Mouse (Mus musculus) intestine, embryonic 14.5 days (tissue): ENCODE results near the gene Ctnnbip1. TPM values are rescaled to one million over a fixed set of nuclear protein-coding genes. Genes with fewer than 3 reads are reported as not detected.

Experiments used
- ATAC-seq: fragments of 200-750 bp; cut with Nextera tagmentation; replicated peaks from 2 replicates; pipeline ENCODE4 v1.8.0; 2017; ENCODE audit warnings: low read depth, moderate number of reproducible peaks, moderate TSS enrichment, moderate library complexity; ENCODE audit not compliant: low FRiP score, low TSS enrichment
- DNase-seq: peaks from one replicate; pipeline ENCODE4 v3.0.0-alpha.2; 2018; ENCODE audit warnings: low spot score
- H3K27ac ChIP-seq: fragments of 300-500 bp; sonication (generic); 2 replicates; pipeline ENCODE4 v1.5.1; 2014; ENCODE audit warnings: low read depth, mild to moderate bottlenecking, control low read depth
- H3K27me3 ChIP-seq: fragments of 300-500 bp; sonication (generic); replicated peaks from 2 replicates; pipeline ENCODE4 v1.6.1; 2014; ENCODE audit warnings: low read length, control low read depth; ENCODE audit not compliant: control insufficient read depth, insufficient read depth
- H3K36me3 ChIP-seq: fragments of 300-500 bp; sonication (generic); 2 replicates; pipeline ENCODE4 v1.6.1; 2014; ENCODE audit warnings: low read length, control low read depth; ENCODE audit not compliant: control insufficient read depth, insufficient read depth
- H3K4me1 ChIP-seq: fragments of 300-500 bp; sonication (generic); replicated peaks from 2 replicates; pipeline ENCODE4 v1.6.1; 2014; ENCODE audit warnings: low read length, control low read depth, mixed read lengths; ENCODE audit not compliant: control insufficient read depth, insufficient read depth
- H3K4me2 ChIP-seq: fragments of 300-500 bp; sonication (generic); 2 replicates; pipeline ENCODE4 v1.6.1; 2014; ENCODE audit warnings: low read length
- H3K4me3 ChIP-seq: fragments of 300-500 bp; sonication (generic); 2 replicates; pipeline ENCODE4 v1.5.1; 2014; ENCODE audit warnings: low read depth, low read length, control low read depth, mixed read lengths
- H3K9ac ChIP-seq: fragments of 300-500 bp; sonication (generic); 2 replicates; pipeline ENCODE4 v1.6.1; 2014; ENCODE audit warnings: mild to moderate bottlenecking, low read length
- H3K9me3 ChIP-seq: fragments of 300-500 bp; sonication (generic); 2 replicates; pipeline ENCODE4 v1.6.1; 2016; ENCODE audit warnings: low read length, control low read depth; ENCODE audit not compliant: control insufficient read depth
- WGBS: fragments of 180-500 bp; shearing (Covaris S2); extraction: QIAGEN DNeasy Blood & Tissue Kit; methylation state at CpG from one replicate; pipeline ENCODE4 v1.1.7; 2014; 5-methylcytosine and 5-hydroxymethylcytosine counted together
- polyA plus RNA-seq: library from polyadenylated mRNA; unstranded; fragments of >200 nt; fragmentation: Nextera tagmentation; extraction: Ambion mirVana; gene quantifications from 2 replicates; pipeline ENCODE4 v1.2.1, GENCODE M21; 2014

The Ctnnbip1 gene
- polyA plus RNA-seq, 1 experiment from 2014 or later: 54.3 TPM

- 80% methylated on average over 8 of the region's 8 CpGs for WGBS
- no peaks in the 10 kb centered on the region for H3K27me3 ChIP-seq
- no peak overlapping the region for H3K27ac ChIP-seq
Observed at GRCm38 (mm10) chr4:149544892-149545291, 26.9 kb downstream of the Ctnnbip1 start.

GRCm38 (mm10) chr4:149546797-149547444 is 28.9 kb downstream of the Ctnnbip1 start:
- Histone ChIP-seq H3K27ac (no peak overlapping the region), H3K4me3 (no peak overlapping the region)
- DNase-seq: no peak

More at GRCm38 (mm10) chr4:149544892-149545291, 26.9 kb downstream of the Ctnnbip1 start:
- Histone ChIP-seq H3K9me3 (no peaks in the 10 kb centered on the region), H3K36me3 (peaks cover 19% of the 10 kb centered on the region), H3K4me3 (no peak overlapping the region), H3K4me2 (no peak overlapping the region), H3K4me1 (no peaks in the 10 kb centered on the region), H3K9ac (no peak overlapping the region)
- ATAC-seq: no peak
- DNase-seq: no peak

GRCm38 (mm10) chr4:149547523-149547922 is 29.5 kb downstream of the Ctnnbip1 start:
- H3K4me2 ChIP-seq: no peak overlapping the region
- H3K36me3 ChIP-seq: peaks cover 15% of the 10 kb centered on the region
- no peaks in the 10 kb centered on the region for H3K4me1 ChIP-seq

More at GRCm38 (mm10) chr4:149546797-149547444, 28.9 kb downstream of the Ctnnbip1 start:
- H3K36me3 ChIP-seq: peaks cover 19% of the 10 kb centered on the region
- H3K9ac ChIP-seq: no peak overlapping the region
- no peaks in the 10 kb centered on the region for H3K9me3 ChIP-seq
- 86% methylated on average over 9 of the region's 9 CpGs for WGBS
- ATAC-seq: no peak
- no peak overlapping the region for H3K4me2 ChIP-seq
- no peaks in the 10 kb centered on the region for H3K27me3 ChIP-seq
- no peaks in the 10 kb centered on the region for H3K4me1 ChIP-seq

GRCm38 (mm10) chr4:149549221-149549925 is 31.3 kb downstream of the Ctnnbip1 start:
- Histone ChIP-seq H3K4me1 (no peaks in the 10 kb centered on the region), H3K4me3 (no peak overlapping the region), H3K27ac (no peak overlapping the region), H3K27me3 (no peaks in the 10 kb centered on the region), H3K4me2 (no peak overlapping the region), H3K36me3 (peaks cover 15% of the 10 kb centered on the region), H3K9me3 (no peaks in the 10 kb centered on the region), H3K9ac (no peak overlapping the region)
- peak; percentile 84 for DNase-seq
- peak; percentile 82 for ATAC-seq
- WGBS: 62% methylated on average over 9 of the region's 9 CpGs

More at GRCm38 (mm10) chr4:149547523-149547922, 29.5 kb downstream of the Ctnnbip1 start:
- ATAC-seq (no peak), DNase-seq (no peak)
- H3K4me3 ChIP-seq: no peak overlapping the region
- no peaks in the 10 kb centered on the region for H3K9me3 ChIP-seq
- H3K27me3 ChIP-seq: no peaks in the 10 kb centered on the region
- no peak overlapping the region for H3K27ac ChIP-seq
- no peak overlapping the region for H3K9ac ChIP-seq
- WGBS: 76% methylated on average over 5 of the region's 6 CpGs

GRCm38 (mm10) chr4:149550866-149551265 is 32.8 kb downstream of the Ctnnbip1 start:
- WGBS: 74% methylated on average over 5 of the region's 5 CpGs
- Histone ChIP-seq H3K4me3 (no peak overlapping the region), H3K27me3 (no peaks in the 10 kb centered on the region), H3K27ac (no peak overlapping the region), H3K9ac (no peak overlapping the region), H3K4me2 (no peak overlapping the region), H3K9me3 (no peaks in the 10 kb centered on the region), H3K36me3 (peaks cover 9% of the 10 kb centered on the region), H3K4me1 (no peaks in the 10 kb centered on the region)
- ATAC-seq (no peak), DNase-seq (no peak)

GRCm38 (mm10) chr4:149551696-149552095 is 33.7 kb downstream of the Ctnnbip1 start:
- DNase-seq (no peak), ATAC-seq (no peak)
- Histone ChIP-seq H3K4me3 (no peak overlapping the region), H3K36me3 (peaks cover 2% of the 10 kb centered on the region; the same call in 1 of the 2 replicates), H3K4me1 (no peaks in the 10 kb centered on the region), H3K4me2 (no peak overlapping the region), H3K9me3 (no peaks in the 10 kb centered on the region), H3K9ac (no peak overlapping the region), H3K27me3 (no peaks in the 10 kb centered on the region), H3K27ac (no peak overlapping the region)
- 81% methylated on average over 5 of the region's 5 CpGs for WGBS

GRCm38 (mm10) chr4:149553834-149554233 is 35.8 kb downstream of the Ctnnbip1 start:
- ATAC-seq (no peak), DNase-seq (no peak)
- H3K9ac ChIP-seq: no peak overlapping the region

GRCm38 (mm10) chr4:149556111-149556510 is 38.1 kb downstream of the Ctnnbip1 start:
- WGBS: 90% methylated on average over 4 of the region's 4 CpGs
- Histone ChIP-seq H3K4me2 (no peak overlapping the region), H3K9me3 (no peaks in the 10 kb centered on the region; the same call in 1 of the 2 replicates), H3K36me3 (peaks cover 7% of the 10 kb centered on the region; the same call in 1 of the 2 replicates), H3K9ac (no peak overlapping the region), H3K27ac (no peak overlapping the region), H3K27me3 (no peaks in the 10 kb centered on the region), H3K4me1 (no peaks in the 10 kb centered on the region), H3K4me3 (no peak overlapping the region)
- no peak for ATAC-seq
- DNase-seq: no peak

More at GRCm38 (mm10) chr4:149553834-149554233, 35.8 kb downstream of the Ctnnbip1 start:
- no peak overlapping the region for H3K27ac ChIP-seq
- no peaks in the 10 kb centered on the region for H3K9me3 ChIP-seq
- H3K27me3 ChIP-seq: no peaks in the 10 kb centered on the region
- H3K4me3 ChIP-seq: no peak overlapping the region
- no peak overlapping the region for H3K4me2 ChIP-seq
- 66% methylated on average over 7 of the region's 7 CpGs for WGBS
- no peaks in the 10 kb centered on the region; the same call in 1 of the 2 replicates for H3K36me3 ChIP-seq
- no peaks in the 10 kb centered on the region for H3K4me1 ChIP-seq
